Mouse (Mus musculus): ENCODE measurements around the gene Usp42. TPM values are rescaled to one million over a fixed set of nuclear protein-coding genes. Genes with fewer than 3 reads are reported as not detected.
A peak's percentile ranks its signal among the peaks of the same experiment; 100 is the strongest.

Gene Usp42
- polyA plus RNA-seq, 1 experiment from 2014 or later = 15.4 TPM

DNA sequence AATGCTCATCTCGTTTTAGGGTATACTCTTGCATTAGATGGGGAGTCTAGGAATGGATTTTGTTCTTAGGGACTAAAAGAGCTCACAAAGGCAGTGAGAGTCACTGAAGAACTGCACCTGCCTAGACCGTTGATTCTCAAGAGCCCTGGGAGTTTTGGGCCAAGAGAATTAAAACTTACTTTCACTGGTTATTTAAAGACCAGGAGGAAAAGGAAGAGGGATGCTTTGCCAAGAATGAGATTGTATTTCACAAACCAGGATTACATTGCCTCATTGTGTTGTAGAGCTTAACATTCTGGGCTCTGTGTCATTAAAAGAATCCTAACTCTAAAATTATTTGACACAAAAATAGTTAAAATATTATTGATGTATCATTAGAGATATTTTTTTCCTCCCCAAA, 66.5 kb downstream of the Usp42 start:
- H3K36me3 ChIP-seq = no peaks in the 10 kb centered on the region
- H3K4me1 ChIP-seq (replicated peaks) = peaks cover 9% of the 10 kb centered on the region; the same call in 1 of the 2 replicates
- H3K9ac ChIP-seq = no peak overlapping the region
- ATAC-seq = no peak
- no peak overlapping the region for H3K4me3 ChIP-seq (replicated peaks)
- 79% methylated on average over 2 of the region's 2 CpGs for WGBS
- no peak overlapping the region for H3K27ac ChIP-seq
- no peak overlapping the region for H3K4me2 ChIP-seq (replicated peaks)
- no peaks in the 10 kb centered on the region for H3K9me3 ChIP-seq
- H3K27me3 ChIP-seq (replicated peaks) = no peaks in the 10 kb centered on the region

DNA sequence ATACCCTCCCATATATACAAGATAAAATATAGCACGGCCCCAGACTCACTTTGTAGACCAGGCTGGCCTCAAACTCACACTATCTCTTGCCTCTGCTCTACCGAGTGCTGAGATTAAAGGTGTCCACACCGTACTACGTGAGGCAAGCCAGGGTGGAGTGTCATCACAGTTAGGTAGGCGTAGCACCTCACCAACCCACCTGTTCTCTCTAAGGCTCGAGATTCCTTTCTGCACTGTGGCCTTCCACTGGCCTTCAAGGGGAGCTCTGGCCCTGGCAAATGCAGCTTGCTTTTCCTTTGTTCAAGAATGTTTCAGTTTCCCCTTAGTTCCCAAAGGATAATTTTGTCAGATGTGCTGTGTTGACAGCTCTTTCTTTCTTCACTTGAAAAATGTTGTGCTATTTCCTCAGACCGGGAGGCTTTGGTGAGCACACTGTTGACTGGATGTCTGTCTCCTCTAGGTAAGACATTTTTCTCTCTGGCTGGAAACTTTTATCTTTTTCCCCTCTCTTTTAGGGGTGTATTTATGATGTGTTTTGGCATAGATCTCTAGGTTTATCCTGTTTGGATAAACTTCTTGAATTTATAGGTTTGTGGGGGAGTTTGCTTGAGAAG, 68.9 kb downstream of the Usp42 start:
- Histone ChIP-seq H3K9ac (no peak overlapping the region), H3K36me3 (no peaks in the 10 kb centered on the region), H3K4me1 (replicated peaks) (peaks cover 9% of the 10 kb centered on the region; the same call in 1 of the 2 replicates), H3K4me3 (replicated peaks) (no peak overlapping the region), H3K4me2 (replicated peaks) (no peak overlapping the region), H3K27me3 (replicated peaks) (no peaks in the 10 kb centered on the region), H3K9me3 (no peaks in the 10 kb centered on the region), H3K27ac (0 out of 2 replicates have a peak overlapping the region, but pooled peaks have one; percentile 0)
- 64% methylated on average over 7 of the region's 7 CpGs for WGBS
- ATAC-seq = no peak

Other genes starting within 250 kb of the Usp42 start
- gene Rac1, start 204.2 kb downstream of the Usp42 start, polyA plus RNA-seq (2015; fragmentation: Nextera tagmentation; extraction: Ambion mirVana) = 416 and 446 TPM in 2 replicates
- gene Cyth3, start 109.8 kb downstream of the Usp42 start, polyA plus RNA-seq (2015; fragmentation: Nextera tagmentation; extraction: Ambion mirVana) = 43.7 and 44.3 TPM in 2 replicates
- gene Eif2ak1, start 85.5 kb upstream of the Usp42 start, polyA plus RNA-seq (2015; fragmentation: Nextera tagmentation; extraction: Ambion mirVana) = 32.4 and 32.6 TPM in 2 replicates
- gene Ankrd61, start 165.4 kb upstream of the Usp42 start, polyA plus RNA-seq (2015; fragmentation: Nextera tagmentation; extraction: Ambion mirVana) = 0.21 TPM in 1 of 2 replicates, not detected in the other
- gene Aimp2, start 177.6 kb upstream of the Usp42 start, polyA plus RNA-seq (2015; fragmentation: Nextera tagmentation; extraction: Ambion mirVana) = 120 and 125 TPM in 2 replicates
- 21.1 and 21.5 TPM in 2 replicates for gene Pms2, start 177.7 kb upstream of the Usp42 start, polyA plus RNA-seq (2015; fragmentation: Nextera tagmentation; extraction: Ambion mirVana)
- gene Gm42421, start 195.9 kb upstream of the Usp42 start, polyA plus RNA-seq (2015; fragmentation: Nextera tagmentation; extraction: Ambion mirVana) = 0.68 TPM in 1 of 2 replicates, not detected in the other
- gene Rsph10b, start 200.8 kb upstream of the Usp42 start, polyA plus RNA-seq (2015; fragmentation: Nextera tagmentation; extraction: Ambion mirVana) = 0.20 and 0.39 TPM in 2 replicates